Mouse (Mus musculus) stomach, postnatal 0 days (tissue): Measurements from ENCODE around the gene Ccdc130.

Experiments
- CTCF ChIP-seq: IDR thresholded peaks from 2 replicates; pipeline ENCODE4 v1.5.1; 2016; ENCODE audit warnings: antibody characterized with exemption, low read depth, mild to moderate bottlenecking, moderate library complexity
- EP300 ChIP-seq: optimal IDR thresholded peaks from 2 replicates; pipeline ENCODE3; 2016; ENCODE audit warnings: antibody characterized with exemption

DNA sequence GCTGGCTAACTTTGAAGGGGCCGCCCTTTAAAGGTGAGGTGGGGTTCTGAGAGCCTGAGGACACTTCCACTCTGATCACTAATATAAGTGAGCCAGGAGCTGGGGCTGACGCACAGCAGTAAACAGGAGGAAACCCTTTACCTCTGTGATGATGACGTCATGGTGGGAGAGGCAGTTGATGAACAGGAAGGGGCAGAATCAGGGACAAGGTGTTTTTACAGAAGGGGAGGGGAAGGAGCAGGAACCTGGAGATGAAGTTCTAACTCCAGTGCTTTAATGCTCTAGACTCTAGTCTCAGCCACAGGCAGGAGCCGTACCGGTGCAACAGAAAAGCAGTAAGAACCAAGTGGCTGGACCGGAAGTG lies 13.7 kb downstream of the Ccdc130 start:
- TF ChIP-seq CTCF (no peak), EP300 (no peak)
